ENCODE assay signal across 29 mouse cellular contexts in the genomic region with DNA sequence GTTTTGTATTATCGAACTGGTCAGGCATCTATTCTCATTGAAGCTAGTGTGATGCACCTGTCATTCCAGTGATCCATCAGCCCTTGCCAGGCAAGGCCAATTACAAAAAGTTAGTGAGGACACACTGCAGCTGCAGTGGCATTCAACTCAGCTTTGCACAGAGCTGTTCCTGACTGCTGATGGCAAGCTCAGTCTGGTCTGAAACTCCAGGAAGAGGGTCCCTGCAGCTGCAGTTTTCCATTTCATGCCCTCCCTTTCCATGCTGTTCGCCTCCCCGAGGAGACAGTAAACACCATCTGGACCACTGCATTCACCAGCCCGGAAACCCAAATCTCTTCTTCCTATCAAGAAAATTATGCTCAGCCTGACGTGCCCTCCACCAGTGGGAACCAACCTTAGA. TPM values are rescaled to one million over a fixed set of nuclear protein-coding genes. Genes with fewer than 3 reads are reported as not detected.
"Had no signal": no experiment of that assay in that cellular context is flagged by ENCODE, and none has a peak within 500 bp of the region (broad histone marks: within the 10 kb centered on the region; RNA-seq: fewer than 3 reads in every experiment).

No protein-coding gene starts in this region.

- H3K27me3 ChIP-seq: heart, embryonic 15.5 days had no signal

- H3K9ac ChIP-seq: heart, embryonic 13.5 days; heart, embryonic 15.5 days; hindbrain, embryonic 13.5 days; hindbrain, embryonic 15.5 days; kidney, embryonic 15.5 days; limb, embryonic 15.5 days; liver, embryonic 12.5 days; liver, embryonic 14.5 days had no signal

- H3K9me3 ChIP-seq: heart, embryonic 13.5 days; heart, embryonic 15.5 days; hindbrain, embryonic 13.5 days; hindbrain, embryonic 15.5 days; kidney, embryonic 15.5 days; limb, embryonic 15.5 days; liver, embryonic 12.5 days had no signal

- ATAC-seq: hindbrain, postnatal 0 days; intestine, embryonic 16.5 days; liver, embryonic 12.5 days had no signal

- H3K4me2 ChIP-seq: heart, embryonic 11.5 days; heart, embryonic 13.5 days; heart, embryonic 15.5 days; hindbrain, embryonic 13.5 days; hindbrain, embryonic 15.5 days; kidney, embryonic 15.5 days; limb, embryonic 15.5 days; liver, embryonic 12.5 days had no signal

- H3K27ac ChIP-seq: heart, adult 2 months; heart, embryonic 13.5 days; heart, embryonic 15.5 days; hindbrain, embryonic 13.5 days; hindbrain, embryonic 15.5 days; hindbrain, postnatal 0 days; kidney, embryonic 15.5 days; kidney, postnatal 0 days; left cerebral cortex, adult 2 months; limb, embryonic 15.5 days; liver, embryonic 12.5 days; liver, embryonic 14.5 days had no signal

- DNase-seq: gastrocnemius, postnatal 14 days; gastrocnemius, postnatal 36 days; heart, adult 11 months; heart, adult 2 months; heart, postnatal 14 days; heart, postnatal 36 days; kidney, adult 11 months; kidney, adult 2 months; kidney, adult 9 months; kidney, postnatal 14 days; kidney, postnatal 36 days had no signal

- H3K4me1 ChIP-seq: heart, embryonic 13.5 days; heart, embryonic 15.5 days; hindbrain, embryonic 13.5 days; hindbrain, embryonic 15.5 days; kidney, embryonic 15.5 days; limb, embryonic 15.5 days; liver, embryonic 12.5 days had no signal

- H3K36me3 ChIP-seq: heart, embryonic 13.5 days; heart, embryonic 15.5 days; hindbrain, embryonic 13.5 days; hindbrain, embryonic 15.5 days; kidney, embryonic 15.5 days; limb, embryonic 15.5 days; liver, embryonic 12.5 days had no signal

- H3K4me3 ChIP-seq: heart, adult 2 months; heart, embryonic 13.5 days; heart, embryonic 15.5 days; hindbrain, embryonic 13.5 days; hindbrain, embryonic 15.5 days; kidney, embryonic 15.5 days; left cerebral cortex, adult 2 months; limb, embryonic 15.5 days; liver, embryonic 12.5 days had no signal

RNA-seq across cellular contexts. Expression of a gene that starts 2.4 kb away (rescaled TPM):
- total RNA-seq: gastrocnemius, adult 18-20 months; gastrocnemius, adult 8-10 months; gastrocnemius, postnatal 14 days; gastrocnemius, postnatal 36 days; heart, adult 2 months; heart, postnatal 14 days; heart, postnatal 36 days; hematopoietic stem cell, adult 5-6 weeks; liver, adult 2 months had no signal
- polyA plus RNA-seq: heart, adult 2 months; heart, embryonic 13.5 days; liver, adult 2 months; liver, embryonic 12.5 days; liver, embryonic 14.5 days; liver, embryonic 16.5 days had no signal
